8 mouse cellular contexts compared by ENCODE assay signal in genomic region chr3:131565257-131565610, GRCm38 (mm10). TPM values are rescaled to one million over a fixed set of nuclear protein-coding genes. Genes with fewer than 3 reads are reported as not detected.
DNase-seq lines count a peak whose midpoint lies in the region; ATAC-seq and TF ChIP-seq lines count a peak whose summit lies in the region.

No protein-coding gene starts in this region.

- TF ChIP-seq CTCF in liver, embryonic 14.5 days (IDR thresholded peaks at IDR 0.05; ENCODE audit: low read depth): no peak

- H3K4me3 ChIP-seq in hindbrain, embryonic 10.5 days: peak overlapping the region; percentile 89
- peak overlapping the region; percentile 67 to 75 for H3K4me3 ChIP-seq in liver, embryonic 14.5 days (ENCODE audit: insufficient read depth in 1 of 2, low read depth in 2 of 2, low read length in 2 of 2)

- H3K9ac ChIP-seq in liver, embryonic 14.5 days (replicated peaks): peak overlapping the region; percentile 52

- no peak for DNase-seq in frontal cortex, adult 2 months (ENCODE audit: extremely low spot score in 1 of 2, low spot score in 1 of 2)
- DNase-seq in right cerebral cortex, postnatal 4 days: peak; percentile 57
- no peak for DNase-seq in right cerebral cortex, adult 18-20 months
- no peak for DNase-seq in hindbrain, embryonic 10.5 days (ENCODE audit: low spot score)
- DNase-seq in liver, embryonic 14.5 days (ENCODE audit: low read depth in 3 of 3, low spot score in 3 of 3): no peak
- no peak for DNase-seq in T-cell, adult 2 months (ENCODE audit: low spot score)
- DNase-seq in adipocyte (ENCODE audit: low spot score): no peak

- H3K4me1 ChIP-seq in hindbrain, embryonic 10.5 days (replicated peaks): peaks cover 23% of the 10 kb centered on the region
- H3K4me1 ChIP-seq in liver, embryonic 14.5 days (replicated peaks; ENCODE audit: control insufficient read depth in 2 of 2, insufficient read depth in 2 of 2, low read length in 1 of 2): peaks cover 9 to 16% of the 10 kb centered on the region in 2 experiments; a peak in 2 of 4 replicates

- H3K9me3 ChIP-seq in hindbrain, embryonic 10.5 days: no peaks in the 10 kb centered on the region
- H3K9me3 ChIP-seq in liver, embryonic 14.5 days (ENCODE audit: control insufficient read depth, low read length): no peaks in the 10 kb centered on the region

- H3K4me2 ChIP-seq in liver, embryonic 14.5 days (ENCODE audit: low read depth): peak overlapping the region; percentile 87

- H3K27ac ChIP-seq in hindbrain, embryonic 10.5 days: peak overlapping the region; percentile 96
- no peak overlapping the region for H3K27ac ChIP-seq in liver, embryonic 14.5 days

- H3K27me3 ChIP-seq in hindbrain, embryonic 10.5 days (ENCODE audit: insufficient read depth, poor library complexity, severe bottlenecking): no peaks in the 10 kb centered on the region
- H3K27me3 ChIP-seq in liver, embryonic 14.5 days (ENCODE audit: control insufficient read depth, insufficient read depth, low read length): no peaks in the 10 kb centered on the region

- no peak for TF ChIP-seq EP300 in liver, embryonic 14.5 days (IDR thresholded peaks at IDR 0.05; ENCODE audit: low read depth)

- WGBS in hindbrain, embryonic 10.5 days: 8% methylated on average over 9 of the region's 9 CpGs
- WGBS in liver, embryonic 14.5 days (ENCODE audit: insufficient replicate concordance): 7% methylated on average over 9 of the region's 9 CpGs

- peaks cover 7% of the 10 kb centered on the region; the same call in 1 of the 2 replicates for H3K36me3 ChIP-seq in hindbrain, embryonic 10.5 days
- H3K36me3 ChIP-seq in liver, embryonic 14.5 days (replicated peaks; ENCODE audit: control insufficient read depth, insufficient read depth, low read depth): no peaks in the 10 kb centered on the region

- ATAC-seq in frontal cortex, adult (ENCODE audit: low TSS enrichment): peak; percentile 3; the same call in 1 of the 2 replicates
- ATAC-seq in liver, embryonic 14.5 days (ENCODE audit: insufficient read depth): no peak

RNA-seq across cellular contexts. Expression of gene Papss1, which starts 0.7 kb away (rescaled TPM):
- 66.6 and 73.3 TPM in 2 replicates for polyA plus RNA-seq in frontal cortex, adult 2 months (2012; rRNA removed)
- 64.0 and 66.5 TPM in 2 replicates for polyA plus RNA-seq in hindbrain, embryonic 10.5 days (2016; fragmentation: Nextera tagmentation; extraction: Ambion mirVana)
- 5.0 and 6.5 TPM in 2 replicates for polyA plus RNA-seq in liver, embryonic 14.5 days (2012; rRNA removed)
- polyA plus RNA-seq in liver, embryonic 14.5 days (2014; fragmentation: Nextera tagmentation; extraction: Ambion mirVana): 8.0 and 8.2 TPM in 2 replicates
